Mouse (Mus musculus) ES-Bruce4 (cell line): Measurements from ENCODE around the gene Prepl.

Experiments used
- CTCF ChIP-seq: IDR thresholded peaks from one replicate; pipeline ENCODE4 v1.8.1; 2011; ENCODE audit warnings: low read depth, low read length
- EP300 ChIP-seq: IDR thresholded peaks from 2 replicates; pipeline ENCODE4 v1.6.1; 2011; ENCODE audit warnings: low read depth, low read length; ENCODE audit not compliant: insufficient read depth

DNA sequence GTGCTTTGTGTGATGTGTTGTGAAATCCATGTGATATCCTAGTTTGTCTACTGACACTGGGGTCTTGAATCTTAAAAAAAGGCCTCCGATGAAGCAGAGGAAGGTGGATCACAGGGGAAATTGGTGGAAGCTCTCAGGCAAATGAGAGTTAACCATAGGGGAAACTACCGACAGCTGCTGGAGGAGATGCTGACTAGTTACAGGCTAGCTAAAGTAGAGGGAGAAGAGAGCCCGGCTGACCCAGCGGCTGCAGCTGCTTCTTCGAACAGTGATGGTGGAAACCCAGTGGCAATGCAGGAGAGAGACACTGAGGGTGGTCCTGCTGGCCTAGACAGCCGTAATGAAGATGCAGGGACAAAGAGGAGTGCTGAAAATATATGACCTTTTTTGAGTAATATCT, 76.6 kb downstream of the Prepl start:
- TF ChIP-seq EP300 (no peak), CTCF (no peak)
